Mouse (Mus musculus) limb, embryonic 13.5 days (tissue): ENCODE data around the gene Wdfy2. TPM values are rescaled to one million over a fixed set of nuclear protein-coding genes. Genes with fewer than 3 reads are reported as not detected.

Experiments used
- ATAC-seq: fragments of 200-750 bp; cut with Nextera tagmentation; 2 replicates; pipeline ENCODE4 v1.8.0; 2017; ENCODE audit warnings: low read depth, moderate number of reproducible peaks, moderate TSS enrichment; ENCODE audit not compliant: low FRiP score
- H3K27ac ChIP-seq: fragments of 300-500 bp; sonication (generic); 2 replicates; pipeline ENCODE4 v1.5.1; 2015; ENCODE audit warnings: inconsistent platforms, mild to moderate bottlenecking, moderate library complexity
- H3K27me3 ChIP-seq: fragments of 300-500 bp; sonication (generic); 2 replicates; pipeline ENCODE4 v1.6.1; 2015; ENCODE audit warnings: mild to moderate bottlenecking, inconsistent platforms
- H3K36me3 ChIP-seq: fragments of 300-500 bp; sonication (generic); 2 replicates; pipeline ENCODE4 v1.6.1; 2015; ENCODE audit warnings: inconsistent platforms, mild to moderate bottlenecking, moderate library complexity
- H3K4me1 ChIP-seq: fragments of 300-500 bp; sonication (generic); 2 replicates; pipeline ENCODE4 v1.6.1; 2015; ENCODE audit warnings: inconsistent platforms
- H3K4me2 ChIP-seq: fragments of 300-500 bp; sonication (generic); replicated peaks from 2 replicates; pipeline ENCODE4 v1.6.1; 2015; ENCODE audit warnings: inconsistent platforms, mild to moderate bottlenecking, moderate library complexity
- H3K4me3 ChIP-seq: fragments of 300-500 bp; sonication (generic); 2 replicates; pipeline ENCODE4 v1.5.1; 2015; ENCODE audit warnings: moderate library complexity, mild to moderate bottlenecking, inconsistent platforms
- H3K9ac ChIP-seq: fragments of 300-500 bp; sonication (generic); 2 replicates; pipeline ENCODE4 v1.6.1; 2015; ENCODE audit warnings: mild to moderate bottlenecking, inconsistent platforms
- H3K9me3 ChIP-seq: fragments of 300-500 bp; sonication (generic); 2 replicates; pipeline ENCODE4 v1.6.1; 2016; ENCODE audit warnings: inconsistent platforms
- WGBS: fragments of 180-500 bp; shearing (Covaris S2); methylation state at CpG from one replicate; pipeline ENCODE4 v1.1.7; 2015; 5-methylcytosine and 5-hydroxymethylcytosine counted together
- polyA plus RNA-seq: library from polyadenylated mRNA; unstranded; fragments of >200 nt; fragmentation: Nextera tagmentation; extraction: Ambion mirVana; gene quantifications from 2 replicates; pipeline ENCODE4 v1.2.1, GENCODE M21; 2015

Wdfy2 gene
- polyA plus RNA-seq, 1 experiment from 2014 or later, result 8.6 TPM

GRCm38 (mm10) chr14:62916488-62917034, 79.1 kb downstream of the Wdfy2 start:
- ATAC-seq, result no peak

GRCm38 (mm10) chr14:62921401-62921800, 83.9 kb downstream of the Wdfy2 start:
- ATAC-seq, result no peak
- Histone ChIP-seq H3K27me3 (no peaks in the 10 kb centered on the region), H3K4me2 (no peak overlapping the region), H3K4me3 (no peak overlapping the region), H3K9ac (no peak overlapping the region), H3K27ac (no peak overlapping the region), H3K9me3 (no peaks in the 10 kb centered on the region), H3K4me1 (peaks cover 3% of the 10 kb centered on the region; the same call in 1 of the 2 replicates), H3K36me3 (peaks cover 7% of the 10 kb centered on the region)
- 90% methylated on average over 5 of the region's 5 CpGs for WGBS

More at GRCm38 (mm10) chr14:62916488-62917034, 79.1 kb downstream of the Wdfy2 start:
- H3K9ac ChIP-seq, result no peak overlapping the region
- H3K4me2 ChIP-seq, result no peak overlapping the region
- no peak overlapping the region for H3K27ac ChIP-seq
- H3K4me1 ChIP-seq, result peaks cover 3% of the 10 kb centered on the region; the same call in 1 of the 2 replicates
- no peaks in the 10 kb centered on the region for H3K9me3 ChIP-seq
- H3K4me3 ChIP-seq, result no peak overlapping the region
- WGBS, result 90% methylated on average over 10 of the region's 10 CpGs
- H3K27me3 ChIP-seq, result no peaks in the 10 kb centered on the region
- no peaks in the 10 kb centered on the region for H3K36me3 ChIP-seq

- ATAC-seq, result no peak
Measured at GRCm38 (mm10) chr14:62922637-62923036, 85.2 kb downstream of the Wdfy2 start.

GRCm38 (mm10) chr14:62924800-62925199, 87.3 kb downstream of the Wdfy2 start:
- WGBS, result 78% methylated on average over 4 of the region's 4 CpGs

More at GRCm38 (mm10) chr14:62922637-62923036, 85.2 kb downstream of the Wdfy2 start:
- H3K36me3 ChIP-seq, result peaks cover 10% of the 10 kb centered on the region
- no peak overlapping the region for H3K4me2 ChIP-seq
- H3K9me3 ChIP-seq, result no peaks in the 10 kb centered on the region
- H3K4me3 ChIP-seq, result no peak overlapping the region
- no peak overlapping the region for H3K27ac ChIP-seq
- peaks cover 3% of the 10 kb centered on the region; the same call in 1 of the 2 replicates for H3K4me1 ChIP-seq
- no peak overlapping the region for H3K9ac ChIP-seq
- H3K27me3 ChIP-seq, result no peaks in the 10 kb centered on the region

GRCm38 (mm10) chr14:62928101-62928541, 90.6 kb downstream of the Wdfy2 start:
- Histone ChIP-seq H3K4me1 (no peaks in the 10 kb centered on the region), H3K9me3 (no peaks in the 10 kb centered on the region), H3K27me3 (no peaks in the 10 kb centered on the region), H3K4me2 (no peak overlapping the region), H3K4me3 (no peak overlapping the region), H3K27ac (no peak overlapping the region), H3K9ac (no peak overlapping the region), H3K36me3 (peaks cover 41% of the 10 kb centered on the region)
- WGBS, result 73% methylated on average over 5 of the region's 5 CpGs
- ATAC-seq, result no peak

More at GRCm38 (mm10) chr14:62924800-62925199, 87.3 kb downstream of the Wdfy2 start:
- Histone ChIP-seq H3K4me2 (no peak overlapping the region), H3K4me1 (peaks cover 3% of the 10 kb centered on the region; the same call in 1 of the 2 replicates), H3K4me3 (no peak overlapping the region), H3K9ac (no peak overlapping the region), H3K27ac (no peak overlapping the region), H3K9me3 (no peaks in the 10 kb centered on the region), H3K27me3 (no peaks in the 10 kb centered on the region), H3K36me3 (peaks cover 23% of the 10 kb centered on the region)
- ATAC-seq, result no peak

- no peaks in the 10 kb centered on the region for H3K27me3 ChIP-seq
- no peak overlapping the region for H3K4me3 ChIP-seq
- H3K4me1 ChIP-seq, result no peaks in the 10 kb centered on the region
- 82% methylated on average over 9 of the region's 9 CpGs for WGBS
- no peak overlapping the region for H3K27ac ChIP-seq
- no peak overlapping the region for H3K9ac ChIP-seq
- peaks cover 30% of the 10 kb centered on the region for H3K36me3 ChIP-seq
- H3K9me3 ChIP-seq, result peaks cover 6% of the 10 kb centered on the region; the same call in 1 of the 2 replicates
- H3K4me2 ChIP-seq, result no peak overlapping the region
- no peak for ATAC-seq
Measured at GRCm38 (mm10) chr14:62935361-62935760, 97.9 kb downstream of the Wdfy2 start.

GRCm38 (mm10) chr14:62936631-62937380, 99.3 kb downstream of the Wdfy2 start:
- Histone ChIP-seq H3K27ac (no peak overlapping the region), H3K4me2 (no peak overlapping the region), H3K27me3 (no peaks in the 10 kb centered on the region), H3K4me1 (no peaks in the 10 kb centered on the region), H3K9me3 (peaks cover 6% of the 10 kb centered on the region; the same call in 1 of the 2 replicates), H3K36me3 (peaks cover 17% of the 10 kb centered on the region), H3K4me3 (no peak overlapping the region), H3K9ac (no peak overlapping the region)
- no peak for ATAC-seq
- 93% methylated on average over 6 of the region's 6 CpGs for WGBS

- Histone ChIP-seq H3K4me2 (no peak overlapping the region), H3K27me3 (no peaks in the 10 kb centered on the region), H3K36me3 (peaks cover 22% of the 10 kb centered on the region), H3K27ac (no peak overlapping the region), H3K4me3 (no peak overlapping the region), H3K4me1 (no peaks in the 10 kb centered on the region), H3K9ac (no peak overlapping the region), H3K9me3 (peaks cover 6% of the 10 kb centered on the region; the same call in 1 of the 2 replicates)
- ATAC-seq, result no peak
- 80% methylated on average over 5 of the region's 5 CpGs for WGBS
Measured at GRCm38 (mm10) chr14:62937675-62938074, 100.2 kb downstream of the Wdfy2 start.

GRCm38 (mm10) chr14:62939435-62939834, 102.0 kb downstream of the Wdfy2 start:
- no peak for ATAC-seq
- WGBS, result 94% methylated on average over 3 of the region's 3 CpGs
- no peak overlapping the region for H3K4me2 ChIP-seq
- H3K4me1 ChIP-seq, result no peaks in the 10 kb centered on the region
- no peak overlapping the region for H3K4me3 ChIP-seq
- peaks cover 6% of the 10 kb centered on the region; the same call in 1 of the 2 replicates for H3K9me3 ChIP-seq
- H3K27ac ChIP-seq, result no peak overlapping the region
- H3K36me3 ChIP-seq, result peaks cover 32% of the 10 kb centered on the region
- no peak overlapping the region for H3K9ac ChIP-seq
- H3K27me3 ChIP-seq, result no peaks in the 10 kb centered on the region

GRCm38 (mm10) chr14:62940383-62941074, 103.1 kb downstream of the Wdfy2 start:
- H3K4me1 ChIP-seq, result no peaks in the 10 kb centered on the region
- H3K27ac ChIP-seq, result no peak overlapping the region; the same call in 1 of the 2 replicates
- H3K36me3 ChIP-seq, result peaks cover 35% of the 10 kb centered on the region
- H3K9ac ChIP-seq, result no peak overlapping the region
- ATAC-seq, result no peak
- H3K4me3 ChIP-seq, result no peak overlapping the region
- H3K9me3 ChIP-seq, result peaks cover 6% of the 10 kb centered on the region; the same call in 1 of the 2 replicates
- WGBS, result 81% methylated on average over 14 of the region's 14 CpGs
- no peak overlapping the region for H3K4me2 ChIP-seq
- H3K27me3 ChIP-seq, result no peaks in the 10 kb centered on the region

- ATAC-seq, result no peak
- no peak overlapping the region for H3K9ac ChIP-seq
- H3K27ac ChIP-seq, result no peak overlapping the region
- H3K9me3 ChIP-seq, result no peaks in the 10 kb centered on the region
- H3K4me3 ChIP-seq, result no peak overlapping the region
- 95% methylated on average over 3 of the region's 3 CpGs for WGBS
- H3K36me3 ChIP-seq, result peaks cover 40% of the 10 kb centered on the region
- no peak overlapping the region for H3K4me2 ChIP-seq
- H3K27me3 ChIP-seq, result no peaks in the 10 kb centered on the region
- H3K4me1 ChIP-seq, result no peaks in the 10 kb centered on the region
Measured at GRCm38 (mm10) chr14:62946794-62947193, 109.3 kb downstream of the Wdfy2 start.

- Histone ChIP-seq H3K4me2 (no peak overlapping the region), H3K4me3 (no peak overlapping the region), H3K27ac (no peak overlapping the region), H3K36me3 (peaks cover 74% of the 10 kb centered on the region), H3K27me3 (no peaks in the 10 kb centered on the region), H3K4me1 (no peaks in the 10 kb centered on the region), H3K9me3 (no peaks in the 10 kb centered on the region), H3K9ac (no peak overlapping the region)
- ATAC-seq, result no peak
- 91% methylated on average over 9 of the region's 9 CpGs for WGBS
Measured at GRCm38 (mm10) chr14:62956091-62956490, 118.6 kb downstream of the Wdfy2 start.
